8 mouse cellular contexts compared by ENCODE assay signal in the genomic region with DNA sequence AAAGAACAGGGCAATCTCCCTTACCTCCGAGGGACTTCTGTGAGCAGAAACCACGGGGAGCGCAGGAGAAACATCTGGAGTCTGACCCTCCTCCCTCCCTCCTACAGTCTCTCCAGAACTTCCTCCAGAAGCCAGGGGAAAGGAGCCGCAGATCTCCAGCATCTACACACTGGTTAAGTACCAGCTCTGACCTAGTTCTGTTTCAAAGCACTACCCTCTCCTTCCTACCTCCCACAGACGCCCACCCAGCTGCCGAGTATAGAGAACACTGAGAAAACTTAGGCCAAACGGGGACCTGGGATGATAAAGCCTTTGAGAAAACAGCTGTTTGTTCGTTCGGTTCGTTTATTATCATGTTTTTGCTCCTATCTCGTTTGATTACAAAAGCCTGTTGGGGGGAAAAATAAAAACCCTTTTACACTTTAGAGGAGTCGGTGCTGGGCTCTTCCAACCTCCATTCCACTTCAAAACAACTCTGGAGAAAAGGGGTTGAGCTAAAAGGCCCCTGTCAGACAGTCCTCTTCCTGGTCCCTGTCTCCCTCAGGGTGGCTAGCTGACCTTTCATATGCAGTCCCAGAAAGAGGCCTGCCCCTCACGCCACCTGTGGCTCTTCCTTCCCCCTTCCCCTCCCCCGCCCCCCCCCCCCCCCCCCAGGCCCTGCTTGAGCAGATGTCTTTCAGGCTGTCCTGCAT.
A peak's percentile ranks its signal among the peaks of the same experiment; 100 is the strongest.
DNase-seq lines count a peak whose midpoint lies in the region; ATAC-seq lines count a peak whose summit lies in the region.

No protein-coding gene starts in this region.

- no peaks in the 10 kb centered on the region for H3K9me3 ChIP-seq in liver, embryonic 12.5 days (replicated peaks)
- no peaks in the 10 kb centered on the region for H3K9me3 ChIP-seq in stomach, embryonic 15.5 days

- DNase-seq in liver, result no peak
- peak; percentile 32 to 56 for DNase-seq in heart, adult 18-20 months
- DNase-seq in left cerebral cortex, postnatal 14 days (ENCODE audit: low spot score in 2 of 2), result peak; percentile 43 to 45
- DNase-seq in spleen, postnatal 36 days (ENCODE audit: low spot score in 2 of 2), result no peak
- DNase-seq in T-cell, adult 2 months (ENCODE audit: low spot score), result no peak

- WGBS in liver, embryonic 12.5 days (ENCODE audit: insufficient replicate concordance), result 14% methylated on average over 13 of the region's 14 CpGs
- WGBS in stomach, embryonic 15.5 days, result 24% methylated on average over 13 of the region's 14 CpGs

- peaks cover 26% of the 10 kb centered on the region for H3K4me1 ChIP-seq in liver, embryonic 12.5 days
- peaks cover 11% of the 10 kb centered on the region; the same call in 1 of the 2 replicates for H3K4me1 ChIP-seq in stomach, embryonic 15.5 days

- ATAC-seq in liver, embryonic 12.5 days, result no peak
- ATAC-seq in stomach, embryonic 15.5 days (ENCODE audit: insufficient read depth, low FRiP score, low read depth), result no peak
- no peak for ATAC-seq in erythroblast, adult 5-6 weeks (replicated peaks; ENCODE audit: low FRiP score, poor library complexity, severe bottlenecking)

- intact Hi-C loops in left cerebral cortex, postnatal 14 days (cut with DNase I), result no loop called here

- no peaks in the 10 kb centered on the region for H3K36me3 ChIP-seq in liver, embryonic 12.5 days
- no peaks in the 10 kb centered on the region for H3K36me3 ChIP-seq in stomach, embryonic 15.5 days

- no peaks in the 10 kb centered on the region for H3K27me3 ChIP-seq in liver, embryonic 12.5 days (replicated peaks)
- no peaks in the 10 kb centered on the region for H3K27me3 ChIP-seq in stomach, embryonic 15.5 days (replicated peaks)

- no peak overlapping the region for H3K27ac ChIP-seq in liver, embryonic 12.5 days
- H3K27ac ChIP-seq in stomach, embryonic 15.5 days, result 0 out of 2 replicates have a peak overlapping the region, but pooled peaks have one; percentile 22

- H3K4me3 ChIP-seq in liver, embryonic 12.5 days, result no peak overlapping the region
- H3K4me3 ChIP-seq in stomach, embryonic 15.5 days (replicated peaks), result no peak overlapping the region

- H3K4me2 ChIP-seq in liver, embryonic 12.5 days, result 0 out of 2 replicates have a peak overlapping the region, but pooled peaks have one; percentile 10
- no peak overlapping the region for H3K4me2 ChIP-seq in stomach, embryonic 15.5 days

- no peak overlapping the region for H3K9ac ChIP-seq in liver, embryonic 12.5 days
- H3K9ac ChIP-seq in stomach, embryonic 15.5 days, result no peak overlapping the region

Comparison
In these comparisons a context has a peak if more than half of its experiments do, and no peak if none do; other contexts are left out.
1. DNase-seq: peak in heart, adult 18-20 months (2 of 2) and left cerebral cortex, postnatal 14 days (2 of 2); none in liver (single experiment), spleen, postnatal 36 days (0 of 2) and T-cell, adult 2 months (single experiment).